In genomic region chrX:74312540-74313464, GRCm38 (mm10) we compare ENCODE assay signal across 8 mouse cellular contexts. TPM values are rescaled to one million over a fixed set of nuclear protein-coding genes. Genes with fewer than 3 reads are reported as not detected.
DNase-seq lines count a peak whose midpoint lies in the region; ATAC-seq and TF ChIP-seq lines count a peak whose summit lies in the region.

Fam50a (plus strand) TSS chrX:74313033.

- peaks cover 8% of the 10 kb centered on the region for H3K79me2 ChIP-seq in myocyte (ENCODE audit: control insufficient read depth, insufficient read depth)

- 13% methylated on average over 59 of the region's 59 CpGs for WGBS in heart, embryonic 12.5 days
- WGBS in kidney, postnatal 0 days: 26% methylated on average over 59 of the region's 59 CpGs
- WGBS in liver, embryonic 11.5 days: 17% methylated on average over 58 of the region's 59 CpGs

- H3K9ac ChIP-seq in heart, embryonic 12.5 days: peak within 1 kb of the TSS; percentile 76
- peak within 1 kb of the TSS; percentile 72 for H3K9ac ChIP-seq in kidney, postnatal 0 days (ENCODE audit: low read depth, low read length)
- H3K9ac ChIP-seq in liver, embryonic 11.5 days (ENCODE audit: low read depth, low read length): peak within 1 kb of the TSS; percentile 81

- peak; percentile 94 for TF ChIP-seq POLR2A in myocyte (IDR thresholded peaks at IDR 0.05; ENCODE audit: insufficient read length, low read depth)

- peak; percentile 89 for DNase-seq in kidney, postnatal 0 days (ENCODE audit: low spot score)
- peak; percentile 77 for DNase-seq in liver, embryonic 11.5 days (ENCODE audit: low spot score)
- DNase-seq in spleen, postnatal 4 days (ENCODE audit: low spot score in 2 of 2): peak; percentile 85 to 90

- H3ac ChIP-seq in myocyte (ENCODE audit: control insufficient read depth, insufficient read length): peak within 1 kb of the TSS; percentile 19

- H3K36me3 ChIP-seq in heart, embryonic 12.5 days: peaks cover 52% of the 10 kb centered on the region
- H3K36me3 ChIP-seq in kidney, postnatal 0 days (ENCODE audit: insufficient read depth, low read length): 0 out of 2 replicates have a peak, but pooled peaks cover 14% of the 10 kb centered on the region
- H3K36me3 ChIP-seq in liver, embryonic 11.5 days (ENCODE audit: control insufficient read depth, insufficient read depth, low read length): peaks cover 5% of the 10 kb centered on the region; the same call in 1 of the 2 replicates
- H3K36me3 ChIP-seq in myocyte (ENCODE audit: control insufficient read depth, insufficient read depth): peaks cover 14% of the 10 kb centered on the region

- peak; percentile 98 for ATAC-seq in CD4-positive, CD25-positive, alpha-beta regulatory T cell, adult 4 months
- peak; percentile 99 for ATAC-seq in erythroid progenitor cell, adult 5-6 weeks (replicated peaks; ENCODE audit: low FRiP score, poor library complexity, severe bottlenecking)
- ATAC-seq in heart, embryonic 12.5 days (ENCODE audit: insufficient number of reproducible peaks, low FRiP score): peak; percentile 97
- ATAC-seq in kidney, postnatal 0 days (replicated peaks; ENCODE audit: low FRiP score, low read depth): peak; percentile 97
- ATAC-seq in liver, embryonic 11.5 days (replicated peaks; ENCODE audit: low FRiP score): peak; percentile 94

- H3K4me3 ChIP-seq in brown adipose tissue, adult 24 weeks (ENCODE audit: insufficient read depth, low read depth, low read length): peak within 1 kb of the TSS; percentile 95
- H3K4me3 ChIP-seq in heart, embryonic 12.5 days: peak within 1 kb of the TSS; percentile 59
- peak within 1 kb of the TSS; percentile 56 for H3K4me3 ChIP-seq in kidney, postnatal 0 days (replicated peaks; ENCODE audit: low read depth, low read length)
- peak within 1 kb of the TSS; percentile 73 for H3K4me3 ChIP-seq in liver, embryonic 11.5 days (ENCODE audit: low read depth, low read length)
- peak within 1 kb of the TSS; percentile 37 for H3K4me3 ChIP-seq in myocyte

- H3K27ac ChIP-seq in brown adipose tissue, adult 24 weeks (replicated peaks; ENCODE audit: low read depth, low read length): peak within 1 kb of the TSS; percentile 86
- peak within 1 kb of the TSS; percentile 73 for H3K27ac ChIP-seq in heart, embryonic 12.5 days (ENCODE audit: poor library complexity, severe bottlenecking)
- H3K27ac ChIP-seq in kidney, postnatal 0 days: peak within 1 kb of the TSS; percentile 78
- H3K27ac ChIP-seq in liver, embryonic 11.5 days (ENCODE audit: low read depth, low read length): peak within 1 kb of the TSS; percentile 68

- peak within 1 kb of the TSS; percentile 76 for H3K4me2 ChIP-seq in heart, embryonic 12.5 days
- peak within 1 kb of the TSS; percentile 72 for H3K4me2 ChIP-seq in kidney, postnatal 0 days (ENCODE audit: low read length)
- peak within 1 kb of the TSS; percentile 69 for H3K4me2 ChIP-seq in liver, embryonic 11.5 days
- peak within 1 kb of the TSS; percentile 74 for H3K4me2 ChIP-seq in myocyte (ENCODE audit: low read depth)

- H3K4me1 ChIP-seq in brown adipose tissue, adult 24 weeks (ENCODE audit: control insufficient read depth, insufficient read depth, insufficient read length, low read length): no peaks in the 10 kb centered on the region; the same call in 1 of the 2 replicates
- H3K4me1 ChIP-seq in heart, embryonic 12.5 days (replicated peaks): peaks cover 11% of the 10 kb centered on the region; the same call in 1 of the 2 replicates
- no peaks in the 10 kb centered on the region; the same call in 1 of the 2 replicates for H3K4me1 ChIP-seq in kidney, postnatal 0 days (replicated peaks; ENCODE audit: insufficient read depth, low read length)
- no peaks in the 10 kb centered on the region for H3K4me1 ChIP-seq in liver, embryonic 11.5 days (replicated peaks; ENCODE audit: control insufficient read depth, insufficient read depth, low read length)

- 0 out of 2 replicates have a peak, but pooled peaks have one; percentile 3 for TF ChIP-seq CTCF in kidney, postnatal 0 days (IDR thresholded peaks at IDR 0.05; ENCODE audit: low read depth)

- H3K27me3 ChIP-seq in heart, embryonic 12.5 days (replicated peaks): no peaks in the 10 kb centered on the region
- H3K27me3 ChIP-seq in kidney, postnatal 0 days (ENCODE audit: insufficient read depth, low read length): no peaks in the 10 kb centered on the region
- no peaks in the 10 kb centered on the region; the same call in 1 of the 2 replicates for H3K27me3 ChIP-seq in liver, embryonic 11.5 days (replicated peaks; ENCODE audit: control insufficient read depth, insufficient read depth, low read length)
- no peaks in the 10 kb centered on the region for H3K27me3 ChIP-seq in myocyte (ENCODE audit: control insufficient read depth, insufficient read depth, insufficient read length)

- H3K9me3 ChIP-seq in heart, embryonic 12.5 days (replicated peaks): no peaks in the 10 kb centered on the region
- H3K9me3 ChIP-seq in kidney, postnatal 0 days (replicated peaks; ENCODE audit: low read length): no peaks in the 10 kb centered on the region
- no peaks in the 10 kb centered on the region for H3K9me3 ChIP-seq in liver, embryonic 11.5 days (ENCODE audit: control insufficient read depth, low read length)

TF ChIP-seq in myocyte, 11 proteins besides CTCF, POLR2A, EP300 and RAD21:
- TF ChIP-seq POLR2AphosphoS2 (IDR thresholded peaks at IDR 0.05; ENCODE audit: insufficient read length, low read depth) (peak; percentile 96), USF1 (IDR thresholded peaks at IDR 0.05; ENCODE audit: low read depth) (peak; percentile 75), TCF3 (IDR thresholded peaks at IDR 0.05; ENCODE audit: insufficient read length, low read depth) (no peak), E2F4 (IDR thresholded peaks at IDR 0.05; ENCODE audit: insufficient read depth) (no peak), MAX (IDR thresholded peaks at IDR 0.05; ENCODE audit: low read depth) (no peak), REST (IDR thresholded peaks at IDR 0.05; ENCODE audit: insufficient read depth, insufficient read length) (no peak)

RNA-seq across cellular contexts. Expression of gene Fam50a, which starts in this region (rescaled TPM):
- polyA plus RNA-seq in CD4-positive, CD25-positive, alpha-beta regulatory T cell, adult 4 months (2017; shearing (Covaris generic)): 10 to 100 TPM; 65.9 to 68.7 TPM
- polyA plus RNA-seq in brown adipose tissue, adult 24 weeks (2012; ENCODE audit: insufficient read depth, insufficient read length, missing spikeins): 31.9 and 34.9 TPM in 2 replicates
- total RNA-seq in erythroid progenitor cell, adult 5-6 weeks (2015; ENCODE audit: low replicate concordance): 20.5 and 38.1 TPM in 2 replicates
- 30.1 and 43.0 TPM in 2 replicates for total RNA-seq in erythroid progenitor cell, adult 5-6 weeks (2017; ENCODE audit: low replicate concordance)
- polyA plus RNA-seq in heart, embryonic 12.5 days (2016; fragmentation: Nextera tagmentation; extraction: Ambion mirVana): 53.1 and 55.1 TPM in 2 replicates
- polyA plus RNA-seq in kidney, postnatal 0 days (2015; fragmentation: Nextera tagmentation; extraction: Ambion mirVana): 49.6 and 55.2 TPM in 2 replicates
- 55.0 and 55.1 TPM in 2 replicates for polyA plus RNA-seq in liver, embryonic 11.5 days (2014; fragmentation: Nextera tagmentation; extraction: Ambion mirVana)
- 62.2 TPM for polyA plus RNA-seq in myocyte (2012; fragmentation: generic; extraction: Trizol)

Comparison
In these comparisons a context has a peak if more than half of its experiments do, and no peak if none do; other contexts are left out.
1. Peak in every context shown above with its lines: DNase-seq, ATAC-seq, H3K4me3 ChIP-seq and H3K27ac ChIP-seq.
2. H3K4me3 ChIP-seq: peak in every context shown above with its lines; median percentile 95 in brown adipose tissue, adult 24 weeks; 73 in liver, embryonic 11.5 days; 59 in heart, embryonic 12.5 days; 56 in kidney, postnatal 0 days; 37 in myocyte.